ENCODE assay signal across 10 mouse cellular contexts in the genomic region with DNA sequence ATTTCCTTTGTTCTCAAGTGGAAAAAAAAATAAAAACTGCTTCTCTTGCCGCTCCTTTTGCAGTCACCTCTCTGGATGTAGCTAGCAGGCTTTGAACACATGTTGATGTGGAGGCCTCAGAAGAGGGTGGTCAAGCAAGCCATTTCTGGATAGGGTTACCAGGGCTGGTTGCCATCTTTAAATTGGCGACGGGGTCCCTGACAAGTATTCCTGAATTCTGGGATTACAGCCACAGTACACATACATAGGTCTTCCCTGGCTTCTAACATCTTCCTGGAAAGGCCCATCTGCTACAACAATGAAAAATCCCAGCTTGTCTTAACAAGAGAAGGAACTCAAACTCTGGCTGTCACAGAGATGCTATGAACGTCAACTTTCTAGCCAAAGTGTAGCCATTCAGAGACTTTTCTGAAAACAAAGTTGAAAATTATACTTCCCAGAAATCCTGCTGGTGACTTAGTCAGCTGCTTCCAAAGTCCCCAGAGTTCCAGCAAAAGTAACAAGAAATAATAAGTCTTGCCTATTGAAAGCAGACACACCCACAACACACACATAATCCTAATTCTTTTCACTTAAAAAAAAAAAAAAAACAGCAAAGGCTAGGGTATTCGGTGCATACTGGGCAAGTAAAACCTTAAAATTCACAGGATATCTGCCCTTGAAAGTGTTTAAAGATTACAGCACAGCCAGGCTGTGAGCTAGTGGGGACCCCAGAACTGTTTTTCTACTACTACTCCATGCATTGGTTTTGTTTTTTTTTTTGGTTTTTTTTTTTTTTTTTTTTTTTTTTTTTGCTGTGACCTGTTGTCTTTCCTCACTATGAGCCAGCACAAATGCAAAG.
DNase-seq lines count a peak whose midpoint lies in the region; ATAC-seq and TF ChIP-seq lines count a peak whose summit lies in the region.
"Had no signal": no experiment of that assay in that cellular context is flagged by ENCODE, and none has a peak within 500 bp of the region (broad histone marks: within the 10 kb centered on the region; RNA-seq: fewer than 3 reads in every experiment).

No protein-coding gene starts in this region.

- no peak overlapping the region for H3K4me3 ChIP-seq in kidney, embryonic 15.5 days (replicated peaks)
- no peak overlapping the region for H3K4me3 ChIP-seq in heart, embryonic 14.5 days (ENCODE audit: control insufficient read depth in 1 of 2, insufficient read depth in 1 of 2, low read depth in 1 of 2, low read length in 2 of 2)
- 0 out of 2 replicates have a peak overlapping the region, but pooled peaks have one; percentile 97 for H3K4me3 ChIP-seq in limb, embryonic 14.5 days (replicated peaks; ENCODE audit: low read length)

- peak overlapping the region; percentile 89; the same call in 1 of the 2 replicates for H3K4me2 ChIP-seq in kidney, embryonic 15.5 days
- H3K4me2 ChIP-seq in heart, embryonic 14.5 days (ENCODE audit: low read length) = peak overlapping the region; percentile 86
- peak overlapping the region; percentile 67; the same call in 1 of the 2 replicates for H3K4me2 ChIP-seq in limb, embryonic 14.5 days (replicated peaks; ENCODE audit: low read depth, low read length, severe bottlenecking)

- no peak for TF ChIP-seq POLR2A in limb, embryonic 14.5 days (IDR thresholded peaks at IDR 0.05; ENCODE audit: borderline replicate concordance, extremely low read depth, insufficient read depth, insufficient read length)

- ATAC-seq in kidney, embryonic 15.5 days (replicated peaks; ENCODE audit: low FRiP score) = no peak
- ATAC-seq in heart, embryonic 14.5 days (ENCODE audit: insufficient number of reproducible peaks, insufficient read depth, low FRiP score, low read depth) = no peak
- no peak for ATAC-seq in limb, embryonic 14.5 days (ENCODE audit: low FRiP score, low read depth)
- no peak for ATAC-seq in frontal cortex, adult (ENCODE audit: low TSS enrichment)

- no peak overlapping the region for H3K9ac ChIP-seq in kidney, embryonic 15.5 days
- H3K9ac ChIP-seq in heart, embryonic 14.5 days (ENCODE audit: low read length) = no peak overlapping the region
- 0 out of 2 replicates have a peak overlapping the region, but pooled peaks have one; percentile 96 for H3K9ac ChIP-seq in limb, embryonic 14.5 days (ENCODE audit: low read depth, low read length, severe bottlenecking)

- no peaks in the 10 kb centered on the region for H3K9me3 ChIP-seq in kidney, embryonic 15.5 days (replicated peaks)
- H3K9me3 ChIP-seq in heart, embryonic 14.5 days (ENCODE audit: control insufficient read depth, low read length) = no peaks in the 10 kb centered on the region
- no peaks in the 10 kb centered on the region for H3K9me3 ChIP-seq in limb, embryonic 14.5 days (ENCODE audit: control insufficient read depth, low read length)
- H3K9me3 ChIP-seq: G1E had no signal

- H3K4me1 ChIP-seq in kidney, embryonic 15.5 days = peaks cover 54% of the 10 kb centered on the region
- H3K4me1 ChIP-seq in heart, embryonic 14.5 days (ENCODE audit: control insufficient read depth in 2 of 2, insufficient read depth in 2 of 2, low read length in 2 of 2) = peaks cover 13 to 48% of the 10 kb centered on the region in 2 experiments
- peaks cover 28% of the 10 kb centered on the region for H3K4me1 ChIP-seq in limb, embryonic 14.5 days (ENCODE audit: control insufficient read depth, insufficient read depth, low read length)

- peak overlapping the region; percentile 90 for H3K27ac ChIP-seq in kidney, embryonic 15.5 days
- peak overlapping the region; percentile 2 to 94; a peak in 1 of 4 replicates for H3K27ac ChIP-seq in heart, embryonic 14.5 days (replicated peaks in 1 of 2; ENCODE audit: control insufficient read depth in 1 of 2, insufficient read depth in 1 of 2, low read depth in 2 of 2, low read length in 2 of 2)
- H3K27ac ChIP-seq in limb, embryonic 14.5 days (replicated peaks; ENCODE audit: low read depth, low read length) = peak overlapping the region; percentile 93

- WGBS in kidney, embryonic 15.5 days = 44% methylated on average over 5 of the region's 5 CpGs
- 57% methylated on average over 5 of the region's 5 CpGs for WGBS in heart, embryonic 14.5 days
- WGBS in limb, embryonic 14.5 days = 35% methylated on average over 5 of the region's 5 CpGs

- 0 out of 2 replicates have a peak, but pooled peaks cover 10% of the 10 kb centered on the region for H3K36me3 ChIP-seq in kidney, embryonic 15.5 days
- 0 out of 2 replicates have a peak, but pooled peaks cover 3% of the 10 kb centered on the region for H3K36me3 ChIP-seq in heart, embryonic 14.5 days (ENCODE audit: control insufficient read depth, insufficient read depth, low read length)
- 0 out of 2 replicates have a peak, but pooled peaks cover 4% of the 10 kb centered on the region for H3K36me3 ChIP-seq in limb, embryonic 14.5 days (ENCODE audit: control insufficient read depth, insufficient read depth, low read length)

- no peaks in the 10 kb centered on the region for H3K27me3 ChIP-seq in kidney, embryonic 15.5 days
- no peaks in the 10 kb centered on the region for H3K27me3 ChIP-seq in heart, embryonic 14.5 days (ENCODE audit: control insufficient read depth, insufficient read depth, low read length)
- no peaks in the 10 kb centered on the region for H3K27me3 ChIP-seq in limb, embryonic 14.5 days (ENCODE audit: control insufficient read depth, insufficient read depth, low read length)

- DNase-seq in kidney, postnatal 14 days = no peak
- DNase-seq in MN1 (ENCODE audit: low spot score) = peak; percentile 26
- DNase-seq in limb, embryonic 14.5 days (ENCODE audit: low spot score) = no peak
- no peak for DNase-seq in gastrocnemius, postnatal 25 days
- DNase-seq in thymus, postnatal 14 days = no peak
- DNase-seq: layer of hippocampus, postnatal 36 days had no signal
